Mouse (Mus musculus): Measurements from ENCODE around the gene Usf2.
A peak's percentile ranks its signal among the peaks of the same experiment; 100 is the strongest.
"Not testable (repeated sequence)": the region's sequence is repeated elsewhere in the genome, so short reads cannot be mapped to it uniquely, and the experiment has no call there.

Gene Usf2

DNA sequence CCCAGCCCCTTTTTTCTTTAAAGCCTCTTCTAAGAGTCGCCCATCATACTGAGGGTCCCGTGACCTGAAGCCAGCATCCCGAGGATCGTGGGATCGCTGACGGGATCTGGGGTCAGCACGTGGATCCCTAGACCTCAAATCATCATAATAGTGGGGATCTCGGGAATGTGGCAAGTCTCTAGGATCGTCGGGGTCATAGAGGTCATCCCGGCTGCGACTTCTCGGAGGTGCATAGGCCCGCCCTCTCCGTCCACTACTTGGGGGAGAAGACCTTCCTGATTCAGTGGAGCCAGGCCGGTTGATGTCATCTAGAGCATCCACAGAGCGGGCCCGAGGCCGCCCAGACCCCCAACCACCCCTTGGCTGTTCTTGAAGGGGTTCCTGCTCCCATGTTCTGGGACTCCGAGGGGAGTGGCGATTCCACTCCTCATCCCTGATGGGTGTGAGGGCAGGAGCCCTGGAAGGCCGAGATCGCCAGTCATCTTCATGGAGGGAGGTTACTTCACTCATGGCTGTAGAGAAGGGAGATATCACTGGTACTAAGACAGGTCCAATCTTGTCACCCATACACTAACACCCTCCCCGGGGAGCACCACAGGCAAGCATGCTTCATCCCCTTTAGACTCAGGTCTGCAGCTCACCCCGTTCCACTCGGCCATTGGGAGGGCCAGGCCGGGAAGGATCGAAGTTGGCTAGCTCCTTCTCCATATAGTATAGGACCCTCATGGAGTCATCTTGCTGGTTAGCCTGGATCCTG, 1.7 kb upstream of the Usf2 start:
- no peak for DNase-seq (ENCODE audit: low spot score)

DNA sequence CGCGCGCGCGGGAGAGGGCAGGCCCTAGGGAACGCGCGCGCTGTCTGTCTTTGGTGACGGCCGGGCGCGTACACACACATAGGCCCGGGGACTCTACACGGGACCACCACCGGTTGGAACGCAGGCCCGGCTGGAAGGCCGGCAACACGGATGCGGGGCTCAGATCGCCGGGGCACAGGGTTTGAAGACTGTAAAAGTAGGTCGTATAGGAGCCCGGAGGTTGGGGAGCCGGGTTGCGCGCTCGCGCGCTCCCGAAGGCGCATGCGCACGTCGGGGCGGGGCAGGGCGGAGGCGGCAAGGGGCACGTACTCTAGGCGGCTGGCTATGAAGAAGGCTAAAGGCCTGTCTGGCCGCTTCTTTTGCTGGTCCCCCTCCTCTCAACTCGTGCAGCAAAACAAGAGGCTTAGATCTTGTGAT, 772 bp upstream of the Usf2 start:
- peak; percentile 85 for DNase-seq (ENCODE audit: low spot score)

DNA sequence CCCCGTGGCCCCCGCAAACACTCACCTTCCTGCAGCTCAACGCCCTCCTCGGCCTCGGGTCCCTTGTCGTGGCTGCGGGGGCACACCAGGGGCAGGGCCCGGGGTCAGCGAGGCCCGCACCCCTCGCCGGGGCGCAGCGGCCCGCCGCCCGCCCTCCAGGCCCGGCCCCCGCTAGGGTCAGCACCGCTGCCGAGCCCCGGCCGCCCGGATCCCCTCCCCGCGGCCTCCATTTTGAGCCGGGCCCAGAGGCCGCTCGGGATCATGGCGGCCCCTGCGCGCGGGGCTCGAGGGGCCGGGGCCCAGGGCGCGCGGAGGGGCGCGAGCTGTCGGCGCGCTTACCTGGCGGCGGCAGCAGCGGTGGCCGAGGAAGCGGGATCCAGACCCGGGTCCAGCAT, 249 bp downstream of the Usf2 start:
- DNase-seq (ENCODE audit: low spot score), result no peak

DNA sequence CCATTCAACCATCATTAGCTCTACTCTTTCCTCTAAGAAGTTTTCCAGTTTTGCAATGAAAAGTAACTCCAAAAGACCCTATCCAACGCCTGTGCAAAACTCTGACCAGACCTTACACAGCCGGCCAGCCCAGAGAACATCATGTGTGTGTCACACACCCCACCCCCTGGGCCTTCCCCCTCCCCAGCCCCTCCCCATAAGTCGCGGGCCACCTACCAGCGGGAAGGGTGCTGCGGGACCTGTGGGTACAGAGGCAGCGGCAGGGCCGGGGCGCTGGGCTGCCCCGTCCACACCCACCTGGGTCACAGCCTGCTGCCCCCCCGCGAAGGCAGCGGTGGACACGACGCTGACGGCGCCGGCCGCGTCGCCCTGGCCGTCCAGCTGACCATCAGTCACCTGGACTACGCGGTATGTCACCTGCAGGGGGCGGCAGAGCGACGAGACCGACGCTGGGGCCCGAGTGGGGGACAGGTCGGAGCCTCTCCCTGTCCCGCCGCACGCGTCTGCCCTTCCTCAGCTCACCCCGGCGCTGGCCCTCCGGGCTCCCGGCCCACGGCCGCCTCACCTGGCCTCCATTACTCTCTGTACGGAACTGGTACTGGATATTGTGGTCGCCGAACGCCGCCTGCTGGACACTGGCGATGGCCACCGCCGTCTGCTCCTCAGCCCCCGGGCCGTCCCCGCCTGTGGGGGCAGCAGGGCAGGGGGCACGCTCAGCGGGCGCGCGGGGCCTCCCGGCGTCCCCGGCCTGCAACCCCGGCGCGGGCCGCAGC, 833 bp downstream of the Usf2 start:
- peak; percentile 91 for DNase-seq (ENCODE audit: low spot score)

DNA sequence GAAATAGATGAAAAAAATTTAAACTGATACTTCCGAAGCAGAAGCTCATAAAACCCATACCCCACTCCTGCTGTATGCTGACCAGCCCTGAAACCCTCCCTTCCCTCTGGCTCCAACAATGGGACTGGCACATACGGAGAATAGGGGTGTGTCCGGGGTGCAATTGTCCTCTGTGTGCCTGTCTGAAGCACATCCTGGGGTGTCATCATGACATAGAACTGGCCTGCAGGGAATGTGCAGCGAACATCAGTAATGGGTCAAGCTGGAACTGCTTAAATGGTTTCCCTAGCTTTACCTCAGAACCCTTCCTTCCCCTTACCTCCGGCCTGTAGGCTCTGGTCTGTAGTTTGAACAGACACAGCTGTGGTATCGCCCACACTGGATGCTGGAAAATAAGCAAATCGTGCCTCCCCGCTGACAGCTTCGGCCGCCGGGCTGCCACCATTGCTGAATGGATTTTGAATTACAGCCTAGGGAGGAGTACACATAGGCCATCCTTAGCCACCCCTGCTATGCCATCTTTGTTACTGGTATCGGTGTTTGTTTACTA, 1.6 kb downstream of the Usf2 start:
- no peak for DNase-seq (ENCODE audit: low spot score)

DNA sequence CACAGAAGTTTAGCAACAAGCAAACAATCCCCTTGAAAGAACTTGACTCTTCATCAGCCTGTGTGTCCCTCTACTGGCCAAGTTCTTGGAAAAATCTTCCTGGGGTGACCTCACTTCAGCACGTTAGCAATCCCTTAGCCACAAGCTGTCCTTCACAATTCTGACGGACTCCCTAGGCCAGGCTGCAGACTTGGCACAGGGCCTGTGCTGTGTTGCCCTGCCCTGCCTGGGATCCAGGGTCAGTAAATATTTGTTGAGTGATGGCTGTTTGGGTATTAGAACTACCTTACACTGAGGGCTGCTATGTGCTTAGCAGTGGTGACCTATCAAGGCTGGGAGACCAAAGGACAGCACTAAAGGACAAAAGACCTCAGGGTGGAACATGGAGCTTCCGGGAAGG, 2.6 kb downstream of the Usf2 start:
- no peak for DNase-seq (ENCODE audit: low spot score)

DNA sequence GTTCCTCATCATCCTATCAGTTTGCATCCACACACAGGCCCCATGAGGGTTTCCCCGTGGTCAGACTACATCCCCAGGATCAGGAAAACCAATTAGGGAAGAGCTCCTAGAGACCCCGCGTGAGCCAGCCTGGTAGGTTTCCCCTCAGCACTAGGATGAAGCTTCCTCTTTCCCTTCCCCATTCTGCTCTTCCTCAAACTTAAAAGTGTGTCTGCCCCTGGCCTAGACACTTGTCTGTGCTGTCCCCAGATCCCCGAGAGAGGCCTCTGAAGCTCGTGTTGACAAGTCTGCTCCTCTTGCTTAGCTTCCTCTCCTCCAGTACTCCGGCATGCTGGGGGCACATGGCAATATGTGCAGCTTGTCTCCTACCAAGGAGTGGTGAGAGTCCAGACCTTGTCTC, 3.1 kb downstream of the Usf2 start:
- DNase-seq (ENCODE audit: low spot score), result no peak

DNA sequence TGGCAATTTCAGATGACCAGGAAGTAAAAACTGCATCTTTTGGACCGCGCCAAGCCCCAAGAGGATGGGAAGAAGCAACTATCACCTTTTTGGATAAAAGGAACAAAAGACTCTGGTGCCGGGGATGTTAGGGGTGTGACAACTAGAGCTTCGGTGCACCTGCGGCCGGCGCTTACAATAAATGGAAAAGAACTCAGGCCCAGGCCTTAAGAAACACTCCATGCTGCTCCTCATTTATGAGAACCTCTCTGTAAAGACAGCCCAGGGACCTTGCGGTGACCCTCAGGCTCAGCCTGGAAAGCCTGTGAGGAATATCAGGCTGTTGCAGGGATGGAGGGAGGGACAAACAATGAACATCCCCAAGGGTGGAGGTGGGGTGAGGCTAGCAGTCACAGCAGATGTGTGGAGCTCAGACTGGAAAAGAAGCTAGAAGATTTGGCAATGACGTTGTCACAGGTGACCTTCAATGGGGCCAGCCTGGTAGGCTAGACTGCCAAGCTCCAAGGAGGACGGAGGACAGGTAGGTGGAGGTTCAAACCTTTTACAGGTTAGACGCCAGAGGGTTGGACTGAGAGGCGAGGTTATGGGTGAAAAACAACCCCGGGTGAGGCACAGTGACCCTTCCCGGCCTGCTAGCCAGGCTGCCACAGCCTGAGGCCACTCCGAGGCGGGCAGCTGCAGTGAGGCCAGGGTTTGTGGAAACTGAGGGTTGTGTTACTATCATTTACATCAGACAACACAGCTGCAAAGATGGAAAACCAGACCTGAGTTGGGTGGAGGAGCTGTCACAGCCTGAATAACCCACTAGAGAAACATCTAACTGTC, 4.0 kb downstream of the Usf2 start:
- no peak for DNase-seq (ENCODE audit: low spot score)

DNA sequence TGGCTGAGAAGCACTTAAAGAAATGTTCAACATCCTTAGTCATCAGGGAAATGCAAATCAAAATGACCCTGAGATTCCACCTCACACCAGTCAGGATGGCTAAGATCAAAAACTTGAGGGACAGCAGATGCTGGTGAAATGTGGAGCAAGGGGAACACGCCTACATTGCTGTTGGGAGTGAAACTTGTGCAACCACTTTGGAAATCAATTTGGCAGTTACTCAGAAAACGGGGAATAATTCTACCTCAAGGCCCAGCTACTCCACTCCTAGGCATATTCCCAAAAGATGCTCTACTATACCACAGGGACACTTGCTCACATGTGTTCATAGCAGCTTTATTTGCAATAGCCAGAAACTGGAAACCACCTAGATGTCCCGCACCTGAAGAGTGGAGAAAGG, 6.7 kb downstream of the Usf2 start:
- DNase-seq (ENCODE audit: low spot score), result not testable (repeated sequence)

DNA sequence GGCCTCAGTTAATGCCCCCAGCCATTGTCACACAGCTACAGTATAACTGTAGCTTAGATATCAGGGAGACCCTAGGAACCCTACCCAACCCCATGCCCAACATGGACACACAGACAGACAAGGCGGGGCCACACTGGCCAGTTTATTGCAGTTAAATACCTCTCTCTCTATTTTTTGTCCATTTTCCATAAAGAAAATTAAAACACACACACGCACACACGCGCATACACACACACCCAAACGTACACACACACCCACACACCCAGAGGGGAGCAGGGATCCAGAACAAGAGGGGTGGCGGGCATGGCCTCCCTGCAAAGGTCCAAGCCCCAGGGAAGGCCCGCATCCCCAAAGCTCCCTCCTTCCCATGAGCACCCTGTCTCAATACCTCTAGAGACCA, 10.7 kb downstream of the Usf2 start:
- no peak for DNase-seq (ENCODE audit: low spot score)

DNA sequence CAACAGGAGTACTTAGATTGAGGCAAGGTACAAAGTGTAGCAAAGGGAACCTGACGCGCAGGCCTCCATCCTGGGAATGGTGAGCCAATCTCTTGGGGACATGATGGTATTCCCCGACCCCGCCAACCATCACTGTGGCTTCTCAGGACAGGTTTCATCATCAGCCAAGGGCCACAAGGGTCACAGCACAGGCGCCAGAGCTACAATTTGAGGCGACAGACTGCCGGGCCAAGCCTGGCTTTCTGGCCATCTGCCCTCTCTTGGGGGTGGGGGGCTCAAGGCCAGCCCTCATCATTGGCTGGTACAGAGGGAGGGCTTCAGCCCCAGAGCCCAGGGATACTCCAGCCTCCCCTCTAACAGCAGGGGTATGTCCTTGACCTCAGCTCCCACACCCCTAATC, 11.1 kb downstream of the Usf2 start:
- not testable (repeated sequence) for DNase-seq (ENCODE audit: low spot score)

DNA sequence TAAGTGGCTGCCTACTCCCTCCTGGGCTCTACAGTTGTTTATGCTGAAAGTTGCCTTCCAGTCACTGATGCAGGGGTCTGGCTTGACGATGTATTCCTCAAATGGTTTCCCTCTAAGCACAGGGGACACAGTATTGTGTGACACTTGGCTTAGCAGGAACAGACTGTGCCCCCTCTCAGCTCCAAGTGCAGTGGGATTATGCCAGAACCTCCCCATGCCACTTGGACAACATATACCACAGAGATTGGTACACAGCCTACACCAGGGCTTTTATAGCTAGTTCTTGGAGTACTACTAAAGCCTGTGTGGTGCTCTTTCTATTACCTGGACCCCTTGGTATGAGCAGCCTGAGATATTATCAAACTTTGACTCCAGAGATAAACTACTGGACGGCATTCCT, 11.9 kb downstream of the Usf2 start:
- not testable (repeated sequence) for DNase-seq (ENCODE audit: low spot score)

DNA sequence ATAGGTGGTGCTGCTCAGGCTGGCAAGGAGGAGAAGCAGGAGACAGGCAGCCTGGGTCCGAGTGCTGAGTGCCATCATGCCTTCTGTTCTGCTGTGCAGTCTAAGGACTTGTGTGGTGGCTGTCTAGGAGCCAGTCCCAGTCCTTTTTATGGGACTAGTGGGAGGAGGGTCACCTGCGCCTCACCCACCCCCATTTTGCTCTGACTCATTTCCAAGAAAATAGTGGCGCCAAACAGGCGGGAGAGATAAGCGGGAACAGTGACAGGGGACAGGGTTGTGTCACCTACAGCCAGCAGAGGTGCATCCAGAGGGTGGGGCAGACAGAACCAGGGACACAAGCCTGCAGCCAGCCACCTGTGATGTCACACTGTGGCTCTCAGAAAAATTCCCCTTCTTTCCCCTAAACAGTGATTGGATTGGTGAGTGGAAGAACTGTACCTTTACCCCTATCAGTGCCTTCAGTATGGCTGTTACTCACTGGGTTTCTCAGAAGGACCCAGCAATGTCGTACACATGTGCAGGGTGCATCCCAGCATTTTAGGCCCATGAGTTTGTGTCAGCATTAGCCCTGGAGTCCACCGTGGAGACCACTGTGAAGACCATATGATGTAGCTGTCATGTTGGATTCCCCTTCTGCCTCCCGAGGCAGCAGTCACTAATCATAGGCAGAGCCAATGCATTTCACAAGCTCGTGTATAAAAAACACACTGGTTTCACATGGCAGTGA, 12.5 kb downstream of the Usf2 start, which contains the start of gene Hamp:
Gene Hamp (minus strand): TSS at position 124 of the 727 bp plus-strand sequence.
- DNase-seq (ENCODE audit: low spot score), result no peak

DNA sequence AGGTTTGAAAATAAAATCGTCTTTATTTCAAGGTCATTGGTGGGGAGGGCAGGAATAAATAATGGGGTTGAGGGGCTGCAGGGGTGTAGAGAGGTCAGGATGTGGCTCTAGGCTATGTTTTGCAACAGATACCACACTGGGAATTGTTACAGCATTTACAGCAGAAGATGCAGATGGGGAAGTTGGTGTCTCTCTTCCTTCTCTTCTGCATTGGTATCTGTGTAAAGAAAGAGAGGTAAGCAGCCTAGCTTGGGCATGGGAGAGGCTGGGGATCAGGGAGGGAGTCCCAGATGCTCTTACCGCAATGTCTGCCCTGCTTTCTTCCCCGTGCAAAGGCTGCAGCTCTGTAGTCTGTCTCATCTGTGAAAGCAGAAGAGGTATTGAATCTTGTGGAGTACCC, 14.2 kb downstream of the Usf2 start:
- DNase-seq (ENCODE audit: low spot score), result not testable (repeated sequence)

DNA sequence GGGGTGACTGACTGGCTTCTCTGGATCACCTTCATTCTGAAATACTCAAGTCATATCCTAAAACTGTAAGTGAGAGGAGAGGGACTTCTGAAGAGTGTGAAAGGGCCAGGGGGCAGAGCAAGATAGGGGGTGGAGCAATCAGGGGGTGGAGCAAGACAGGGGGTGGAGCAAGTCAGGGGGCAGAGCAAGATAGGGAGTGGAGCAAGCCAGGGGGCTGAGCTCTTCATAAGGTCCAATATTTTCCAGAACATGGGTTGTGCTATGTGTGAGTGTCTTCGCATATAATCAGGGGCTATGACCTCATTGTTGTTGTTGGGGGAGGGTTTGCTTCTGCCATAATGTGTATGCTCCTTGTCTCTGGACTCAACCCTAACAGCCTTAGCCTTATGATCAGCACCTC, 16.5 kb downstream of the Usf2 start:
- DNase-seq (ENCODE audit: low spot score), result not testable (repeated sequence)

DNA sequence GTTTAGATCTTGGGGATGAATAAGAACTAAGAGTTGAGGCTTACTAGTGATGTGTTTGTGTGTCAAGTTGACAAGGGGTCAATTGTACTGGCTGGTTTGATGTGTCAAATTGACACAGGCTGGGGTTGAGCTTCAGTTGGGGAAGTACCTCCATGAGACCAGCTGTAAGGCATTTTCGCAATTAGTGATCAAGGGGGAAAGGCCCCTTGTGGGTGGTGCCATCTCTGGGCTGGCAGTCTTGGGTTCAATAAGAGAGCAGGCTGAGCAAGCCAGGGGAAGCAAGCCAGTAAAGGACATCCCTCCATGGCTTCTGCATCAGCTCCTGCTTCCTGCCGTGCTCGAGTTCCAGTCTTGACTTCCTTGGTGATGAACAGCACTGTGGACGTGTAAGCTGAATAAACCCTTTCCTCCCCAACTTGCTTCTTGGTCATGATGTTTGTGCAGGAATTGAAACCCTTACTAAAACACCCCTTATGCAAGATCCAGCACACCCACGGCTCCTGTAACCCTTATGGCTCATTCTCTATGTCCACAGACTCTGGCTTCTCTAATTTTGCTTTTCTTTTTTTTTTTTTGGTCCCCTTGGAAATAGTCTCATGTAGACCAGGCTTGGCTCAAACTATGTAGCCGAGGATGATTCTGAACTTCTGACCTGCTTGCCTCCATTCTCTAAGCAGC, 21.0 kb downstream of the Usf2 start:
- DNase-seq (ENCODE audit: low spot score), result not testable (repeated sequence)

DNA sequence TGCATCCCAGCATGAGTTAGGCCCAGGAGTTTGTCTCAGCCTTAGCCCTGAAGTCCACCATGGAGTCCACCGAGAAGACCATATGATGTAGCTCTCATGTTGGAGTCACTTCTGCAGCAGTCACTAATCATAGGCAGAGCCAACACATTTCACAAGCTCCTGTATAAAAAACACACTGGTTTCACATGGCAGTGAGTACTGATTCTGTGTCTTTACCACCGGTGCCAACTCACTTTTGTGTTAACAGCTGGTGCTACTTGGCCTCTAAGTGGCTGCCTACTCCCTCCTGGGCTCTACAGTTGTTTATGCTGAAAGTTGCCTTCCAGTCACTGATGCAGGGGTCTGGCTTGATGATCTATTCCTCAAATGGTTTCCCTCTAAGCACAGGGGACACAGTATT, 32.0 kb downstream of the Usf2 start, which contains the start of gene Hamp2:
Gene Hamp2 (minus strand): TSS at position 101 of the 400 bp plus-strand sequence.
- DNase-seq (ENCODE audit: low spot score), result not testable (repeated sequence)

DNA sequence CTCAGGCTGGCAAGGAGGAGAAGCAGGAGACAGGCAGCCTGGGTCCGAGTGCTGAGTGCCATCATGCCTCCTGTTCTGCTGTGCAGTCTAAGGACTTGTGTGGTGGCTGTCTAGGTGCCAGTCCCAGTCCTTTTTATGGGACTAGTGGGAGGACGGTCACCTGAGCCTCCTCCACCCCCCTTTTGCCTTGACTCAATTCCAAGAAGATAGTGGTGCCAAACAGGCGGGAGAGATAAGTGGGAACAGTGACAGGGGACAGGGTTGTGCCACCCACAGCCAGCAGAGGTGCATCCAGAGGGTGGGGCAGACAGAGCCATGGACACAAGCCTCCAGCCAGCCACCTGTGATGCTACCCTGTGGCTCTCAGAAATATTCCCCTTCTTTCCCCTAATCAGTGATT, 32.5 kb downstream of the Usf2 start:
- DNase-seq (ENCODE audit: low spot score), result no peak

DNA sequence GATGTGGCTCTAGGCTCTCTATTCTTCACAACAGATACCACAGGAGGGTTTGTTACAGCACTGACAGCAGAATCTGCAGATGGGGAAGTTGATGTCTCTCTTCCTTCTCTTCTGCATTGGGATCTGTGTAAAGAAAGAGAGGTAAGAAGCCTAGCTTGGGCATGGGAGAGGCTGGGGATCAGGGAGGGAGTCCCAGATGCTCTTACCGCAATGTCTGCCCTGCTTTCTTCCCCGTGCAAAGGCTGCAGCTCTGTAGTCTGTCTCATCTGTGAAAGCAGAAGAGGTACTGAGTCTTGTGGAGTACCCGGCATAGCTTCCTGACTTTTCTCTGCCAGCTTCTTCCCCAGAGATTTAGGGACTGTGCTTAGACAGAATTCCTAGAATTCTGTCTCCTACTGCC, 34.1 kb downstream of the Usf2 start:
- not testable (repeated sequence) for DNase-seq (ENCODE audit: low spot score)

DNA sequence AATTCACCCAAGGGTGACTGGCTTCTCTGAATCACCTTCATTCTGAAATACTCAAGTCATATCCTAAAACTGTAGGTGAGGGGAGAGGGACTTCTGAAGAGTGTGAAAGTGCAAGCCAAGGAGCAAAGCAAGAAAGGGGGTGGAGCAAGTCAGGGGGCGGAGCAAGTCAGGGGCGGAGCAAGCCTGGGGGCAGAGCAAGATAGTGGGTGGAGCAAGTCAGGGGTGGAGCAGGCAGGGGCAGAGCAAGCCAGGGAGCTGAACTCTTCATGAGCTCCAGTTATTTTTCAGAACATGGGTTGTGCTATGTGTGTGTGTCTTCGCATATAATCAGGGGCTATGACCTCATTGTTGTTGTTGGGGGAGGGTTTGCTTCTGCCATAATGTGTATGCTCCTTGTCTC, 36.4 kb downstream of the Usf2 start:
- no peak for DNase-seq (ENCODE audit: low spot score)

DNA sequence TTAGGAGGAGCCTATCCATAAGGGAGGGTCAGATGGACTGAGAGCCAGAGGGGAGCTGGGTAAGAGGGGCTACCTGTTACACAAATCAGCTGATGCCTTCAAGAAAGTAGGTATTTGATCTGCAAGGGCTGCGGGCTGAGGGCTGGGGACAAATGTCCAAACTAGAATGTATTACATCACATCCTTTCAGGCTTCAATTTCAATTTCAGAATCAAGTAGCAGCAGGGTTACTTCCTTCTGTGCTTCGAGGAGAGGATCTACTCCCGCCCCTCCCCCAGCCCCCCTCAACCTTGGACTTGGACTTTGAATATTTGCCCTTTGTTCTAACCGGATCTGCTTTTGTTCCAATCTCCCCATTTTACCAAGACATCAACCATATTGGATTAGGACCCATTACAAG, 39.4 kb downstream of the Usf2 start:
- DNase-seq (ENCODE audit: low spot score), result no peak

All from ovary, postnatal 14 days (tissue).